Mouse (Mus musculus): ENCODE measurements around the gene Krt87. TPM values are rescaled to one million over a fixed set of nuclear protein-coding genes. Genes with fewer than 3 reads are reported as not detected.

Krt87 gene
- total RNA-seq, 1 experiment: not detected

DNA sequence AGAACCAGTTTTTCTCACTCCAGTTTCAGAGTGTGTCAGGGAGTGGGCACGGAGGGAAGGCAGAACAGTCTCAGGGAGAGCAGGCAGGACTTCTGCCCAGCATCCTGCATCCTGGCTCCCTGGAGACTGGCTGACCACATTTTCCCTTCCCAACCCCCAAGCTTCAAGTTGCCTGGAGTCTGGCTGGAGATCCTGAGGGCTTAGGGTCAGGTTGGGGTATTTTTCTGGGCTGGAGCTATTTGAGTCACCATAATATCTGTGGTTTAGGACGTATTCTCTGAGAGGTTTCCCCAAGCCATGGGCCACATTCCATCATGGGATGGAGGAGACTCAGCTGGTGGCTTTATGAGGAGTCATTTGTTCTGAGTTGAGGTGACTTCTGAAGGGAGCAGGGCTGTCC, 16.7 kb upstream of the Krt87 start:
- in situ Hi-C loops (cut with MboI; ENCODE audit: low sequenced_read_pairs in 2 of 2, unreplicated experiment in 2 of 2): no loop called here
- no peaks in the 10 kb centered on the region; a peak in 1 of 4 replicates for H3K4me1 ChIP-seq (ENCODE audit: control insufficient read depth in 2 of 2, insufficient read depth in 2 of 2, low read length in 2 of 2, poor library complexity in 1 of 2)
- H3K9me3 ChIP-seq (ENCODE audit: control insufficient read depth, insufficient read depth, low read depth, low read length): no peaks in the 10 kb centered on the region
- no peak overlapping the region for H3K4me3 ChIP-seq (ENCODE audit: insufficient read depth in 1 of 2, low read depth in 1 of 2, low read length in 2 of 2, poor library complexity in 1 of 2, severe bottlenecking in 1 of 2)
- H3K27ac ChIP-seq (ENCODE audit: insufficient read depth, low read depth, low read length, poor library complexity, severe bottlenecking): no peak overlapping the region
- no peak overlapping the region for H3K9ac ChIP-seq (ENCODE audit: insufficient read depth, low read depth, low read length, poor library complexity, severe bottlenecking)
- DNase-seq (ENCODE audit: low read depth, low spot score): no peak
- TF ChIP-seq HCFC1 (IDR thresholded peaks at IDR 0.05; ENCODE audit: borderline replicate concordance, insufficient read depth, low read length): no peak
- TF ChIP-seq ZC3H11A (IDR thresholded peaks at IDR 0.05; ENCODE audit: borderline replicate concordance, low read depth, low read length): no peak
- no peak for TF ChIP-seq MAFK (IDR thresholded peaks at IDR 0.05; ENCODE audit: insufficient read depth, low read depth, low read length)
- TF ChIP-seq ZNF384 (IDR thresholded peaks at IDR 0.05; ENCODE audit: low read depth, low read length): no peak
- TF ChIP-seq CHD2 (IDR thresholded peaks at IDR 0.05; ENCODE audit: low read depth, low read length): no peak
- no peaks in the 10 kb centered on the region for H3K36me3 ChIP-seq (ENCODE audit: control insufficient read depth, insufficient read depth, low read length, poor library complexity, severe bottlenecking)

DNA sequence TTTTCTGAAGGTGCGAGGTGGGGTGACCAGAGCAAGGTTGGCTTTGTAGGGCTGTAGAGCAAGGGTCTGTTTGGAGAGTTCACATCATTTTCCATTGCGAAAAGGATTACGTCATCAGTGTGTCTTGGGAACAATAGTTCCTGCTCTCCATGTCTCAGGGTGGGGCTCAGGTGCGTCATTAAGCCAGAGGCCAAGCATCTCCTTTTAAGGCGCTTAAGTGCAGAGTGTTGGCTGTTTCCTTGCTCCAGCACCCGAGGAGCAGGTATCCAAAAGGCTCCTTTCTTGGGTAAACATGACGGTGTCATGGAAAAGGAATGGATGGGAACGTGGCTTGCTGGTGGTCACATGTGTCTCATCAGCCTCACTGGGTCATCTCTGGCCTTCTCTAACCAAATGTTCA, 16.2 kb upstream of the Krt87 start:
- H3K4me3 ChIP-seq (ENCODE audit: insufficient read depth in 1 of 2, low read depth in 1 of 2, low read length in 2 of 2, poor library complexity in 1 of 2, severe bottlenecking in 1 of 2): no peak overlapping the region
- no peaks in the 10 kb centered on the region for H3K36me3 ChIP-seq (ENCODE audit: control insufficient read depth, insufficient read depth, low read length, poor library complexity, severe bottlenecking)
- H3K4me1 ChIP-seq (ENCODE audit: control insufficient read depth in 2 of 2, insufficient read depth in 2 of 2, low read length in 2 of 2, poor library complexity in 1 of 2): no peaks in the 10 kb centered on the region; a peak in 1 of 4 replicates
- H3K27ac ChIP-seq (ENCODE audit: insufficient read depth, low read depth, low read length, poor library complexity, severe bottlenecking): no peak overlapping the region
- DNase-seq (ENCODE audit: low read depth, low spot score): no peak
- H3K9ac ChIP-seq (ENCODE audit: insufficient read depth, low read depth, low read length, poor library complexity, severe bottlenecking): no peak overlapping the region
- in situ Hi-C loops (cut with MboI; ENCODE audit: low sequenced_read_pairs in 2 of 2, unreplicated experiment in 2 of 2): no loop called here
- H3K9me3 ChIP-seq (ENCODE audit: control insufficient read depth, insufficient read depth, low read depth, low read length): no peaks in the 10 kb centered on the region
- TF ChIP-seq MAFK (IDR thresholded peaks at IDR 0.05; ENCODE audit: insufficient read depth, low read depth, low read length) (no peak), ZNF384 (IDR thresholded peaks at IDR 0.05; ENCODE audit: low read depth, low read length) (no peak), CHD2 (IDR thresholded peaks at IDR 0.05; ENCODE audit: low read depth, low read length) (no peak), ZC3H11A (IDR thresholded peaks at IDR 0.05; ENCODE audit: borderline replicate concordance, low read depth, low read length) (no peak), HCFC1 (IDR thresholded peaks at IDR 0.05; ENCODE audit: borderline replicate concordance, insufficient read depth, low read length) (no peak)

DNA sequence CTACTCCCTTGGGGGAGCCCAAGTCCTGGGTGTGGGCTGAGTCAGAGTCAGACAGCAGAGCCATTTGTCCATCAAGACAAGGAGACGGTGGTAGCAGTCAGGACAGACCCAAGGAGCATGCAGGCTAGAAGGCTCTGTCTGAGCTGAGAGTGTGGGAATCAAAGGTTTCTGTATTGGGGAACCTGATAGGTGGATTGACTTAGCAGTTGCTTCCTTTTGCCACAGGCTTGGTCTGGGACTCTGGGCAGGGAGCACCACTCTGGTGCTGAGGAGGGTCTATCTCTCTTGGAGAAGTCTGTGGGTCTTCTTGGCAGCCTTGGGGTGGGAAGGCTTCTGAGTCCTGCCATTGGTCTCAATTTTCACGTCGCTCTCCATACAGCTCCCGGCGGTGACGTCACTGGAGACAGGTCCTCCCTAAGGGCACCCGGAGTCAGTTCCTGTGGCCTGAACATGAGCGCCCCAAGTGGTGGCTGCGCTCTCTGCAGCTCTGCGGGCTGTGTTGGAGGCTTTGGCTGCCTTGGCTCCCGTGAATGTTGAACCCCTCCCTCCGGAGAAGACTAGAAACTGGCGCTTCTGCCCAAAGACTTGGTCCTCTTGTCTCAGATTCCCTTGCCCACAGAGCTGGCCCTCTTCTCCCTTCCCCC, 14.6 kb upstream of the Krt87 start:
- Histone ChIP-seq H3K36me3 (ENCODE audit: control insufficient read depth, insufficient read depth, low read length, poor library complexity, severe bottlenecking) (no peaks in the 10 kb centered on the region), H3K4me1 (ENCODE audit: control insufficient read depth in 2 of 2, insufficient read depth in 2 of 2, low read length in 2 of 2, poor library complexity in 1 of 2) (no peaks in the 10 kb centered on the region), H3K4me3 (ENCODE audit: insufficient read depth in 1 of 2, low read depth in 1 of 2, low read length in 2 of 2, poor library complexity in 1 of 2, severe bottlenecking in 1 of 2) (no peak overlapping the region), H3K9me3 (ENCODE audit: control insufficient read depth, insufficient read depth, low read depth, low read length) (no peaks in the 10 kb centered on the region), H3K27ac (ENCODE audit: insufficient read depth, low read depth, low read length, poor library complexity, severe bottlenecking) (no peak overlapping the region), H3K9ac (ENCODE audit: insufficient read depth, low read depth, low read length, poor library complexity, severe bottlenecking) (no peak overlapping the region)
- in situ Hi-C loops (cut with MboI; ENCODE audit: low sequenced_read_pairs in 2 of 2, unreplicated experiment in 2 of 2): no loop called here
- TF ChIP-seq ZNF384 (IDR thresholded peaks at IDR 0.05; ENCODE audit: low read depth, low read length) (no peak), CHD2 (IDR thresholded peaks at IDR 0.05; ENCODE audit: low read depth, low read length) (no peak), MAFK (IDR thresholded peaks at IDR 0.05; ENCODE audit: insufficient read depth, low read depth, low read length) (no peak), ZC3H11A (IDR thresholded peaks at IDR 0.05; ENCODE audit: borderline replicate concordance, low read depth, low read length) (no peak), HCFC1 (IDR thresholded peaks at IDR 0.05; ENCODE audit: borderline replicate concordance, insufficient read depth, low read length) (no peak)
- DNase-seq (ENCODE audit: low read depth, low spot score): peak; percentile 70

DNA sequence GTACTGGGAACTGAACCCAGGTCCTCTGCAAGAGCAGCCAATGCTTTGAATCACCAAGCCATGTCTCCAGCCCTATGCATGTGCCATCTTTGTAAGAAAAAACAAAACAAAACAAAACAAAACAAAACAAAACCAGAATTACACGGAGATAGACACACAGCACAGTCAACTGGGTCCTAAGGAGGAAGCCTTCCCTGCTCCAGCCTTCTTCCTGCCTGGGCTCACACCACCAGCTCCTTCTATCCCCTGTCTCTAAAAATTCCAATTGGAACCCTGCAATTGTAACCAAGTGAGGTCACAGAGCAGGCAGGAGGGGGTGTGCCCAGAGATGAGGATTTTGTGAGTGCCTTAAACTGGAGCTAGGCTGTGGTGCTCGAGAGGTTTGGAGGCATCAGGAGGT, 8.8 kb upstream of the Krt87 start, which contains the start of gene Krt88:
TSS of gene Krt88 (plus strand) at position 301 of the 400 bp plus-strand sequence.
- H3K27ac ChIP-seq (ENCODE audit: insufficient read depth, low read depth, low read length, poor library complexity, severe bottlenecking): no peak within 1 kb of the TSS
- no peaks in the 10 kb centered on the region for H3K36me3 ChIP-seq (ENCODE audit: control insufficient read depth, insufficient read depth, low read length, poor library complexity, severe bottlenecking)
- no peak for DNase-seq (ENCODE audit: low read depth, low spot score)
- H3K4me3 ChIP-seq (ENCODE audit: insufficient read depth in 1 of 2, low read depth in 1 of 2, low read length in 2 of 2, poor library complexity in 1 of 2, severe bottlenecking in 1 of 2): no peak within 1 kb of the TSS
- in situ Hi-C loops (cut with MboI; ENCODE audit: low sequenced_read_pairs in 2 of 2, unreplicated experiment in 2 of 2): no loop called here
- TF ChIP-seq ZNF384 (IDR thresholded peaks at IDR 0.05; ENCODE audit: low read depth, low read length): no peak
- no peak for TF ChIP-seq HCFC1 (IDR thresholded peaks at IDR 0.05; ENCODE audit: borderline replicate concordance, insufficient read depth, low read length)
- TF ChIP-seq CHD2 (IDR thresholded peaks at IDR 0.05; ENCODE audit: low read depth, low read length): no peak
- no peak for TF ChIP-seq ZC3H11A (IDR thresholded peaks at IDR 0.05; ENCODE audit: borderline replicate concordance, low read depth, low read length)
- no peak for TF ChIP-seq MAFK (IDR thresholded peaks at IDR 0.05; ENCODE audit: insufficient read depth, low read depth, low read length)
- H3K4me1 ChIP-seq (ENCODE audit: control insufficient read depth in 2 of 2, insufficient read depth in 2 of 2, low read length in 2 of 2, poor library complexity in 1 of 2): no peaks in the 10 kb centered on the region
- H3K9ac ChIP-seq (ENCODE audit: insufficient read depth, low read depth, low read length, poor library complexity, severe bottlenecking): no peak within 1 kb of the TSS
- H3K9me3 ChIP-seq (ENCODE audit: control insufficient read depth, insufficient read depth, low read depth, low read length): no peaks in the 10 kb centered on the region

Measured in ES-E14 (cell line).